Mouse (Mus musculus): ENCODE results near the gene Ranbp3l.
A peak's percentile ranks its signal among the peaks of the same experiment; 100 is the strongest.

Gene Ranbp3l

DNA sequence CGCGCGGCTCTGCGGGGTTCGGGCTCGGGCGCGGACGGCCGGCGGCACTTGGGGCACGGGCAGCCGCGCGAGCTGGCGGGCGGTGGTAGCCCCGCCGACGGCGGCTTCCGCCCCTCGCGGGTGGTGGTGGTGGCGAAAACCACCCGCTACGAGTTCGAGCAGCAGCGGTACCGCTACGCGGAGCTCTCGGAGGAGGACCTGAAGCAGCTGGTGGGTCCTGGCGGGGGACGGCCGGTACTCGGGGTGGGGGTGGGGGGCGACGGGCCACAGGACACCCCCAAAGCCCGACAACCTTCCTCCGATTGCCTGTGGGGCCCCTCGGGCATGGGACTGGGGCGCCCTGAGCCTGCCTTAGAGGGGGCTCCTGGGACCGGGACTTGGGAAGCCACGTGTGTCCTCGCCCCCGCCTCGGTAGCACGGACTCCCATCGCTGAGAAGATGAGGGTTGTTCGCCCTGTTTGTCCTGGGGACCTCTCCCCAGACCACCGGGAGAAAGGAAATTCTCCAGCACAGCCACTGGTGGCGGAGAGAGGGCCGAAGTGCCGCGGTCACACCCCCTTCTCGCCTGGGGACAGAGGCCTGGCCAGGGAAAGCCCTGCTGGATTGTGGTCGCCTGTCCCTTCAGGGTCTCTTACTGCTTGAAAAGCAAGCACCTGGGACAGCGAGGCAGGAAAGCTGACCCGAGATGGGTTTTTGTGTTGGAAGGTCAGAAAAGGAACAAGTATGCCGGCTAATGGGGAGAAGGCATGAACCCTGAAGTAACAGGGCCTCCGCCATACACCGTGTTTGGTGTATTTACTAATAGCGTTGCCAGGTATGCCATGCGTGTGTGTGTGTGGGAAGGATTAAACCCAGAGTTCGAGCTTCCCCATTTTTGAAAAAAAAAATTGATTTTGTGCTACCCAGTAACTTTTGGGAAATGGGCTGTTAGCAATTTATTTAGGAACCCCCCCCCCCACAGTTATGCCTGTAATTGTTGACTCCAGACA lies 104.1 kb downstream of the Ranbp3l start:
- peak in 1 of 2 experiments; percentile 60 for DNase-seq

DNA sequence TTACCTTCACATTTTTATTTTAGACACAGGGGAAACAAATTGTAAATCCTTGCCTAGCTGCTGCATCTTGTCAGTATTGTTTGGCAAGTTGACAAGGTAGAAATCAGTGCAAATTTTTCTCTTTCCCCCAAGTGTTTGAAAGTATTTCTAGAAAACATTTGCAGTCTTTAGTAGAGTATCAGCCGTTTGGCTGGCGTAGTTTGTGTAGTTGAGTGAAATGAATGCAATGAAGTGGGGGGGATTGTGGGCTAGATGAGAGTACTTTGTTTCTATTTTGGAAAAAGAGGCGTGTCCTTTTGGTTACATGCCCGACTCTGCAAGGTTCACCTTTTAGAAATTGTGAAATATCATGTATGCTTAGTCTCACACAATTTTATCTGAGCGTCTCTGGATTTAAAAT lies 104.9 kb downstream of the Ranbp3l start:
- no peak for DNase-seq

DNA sequence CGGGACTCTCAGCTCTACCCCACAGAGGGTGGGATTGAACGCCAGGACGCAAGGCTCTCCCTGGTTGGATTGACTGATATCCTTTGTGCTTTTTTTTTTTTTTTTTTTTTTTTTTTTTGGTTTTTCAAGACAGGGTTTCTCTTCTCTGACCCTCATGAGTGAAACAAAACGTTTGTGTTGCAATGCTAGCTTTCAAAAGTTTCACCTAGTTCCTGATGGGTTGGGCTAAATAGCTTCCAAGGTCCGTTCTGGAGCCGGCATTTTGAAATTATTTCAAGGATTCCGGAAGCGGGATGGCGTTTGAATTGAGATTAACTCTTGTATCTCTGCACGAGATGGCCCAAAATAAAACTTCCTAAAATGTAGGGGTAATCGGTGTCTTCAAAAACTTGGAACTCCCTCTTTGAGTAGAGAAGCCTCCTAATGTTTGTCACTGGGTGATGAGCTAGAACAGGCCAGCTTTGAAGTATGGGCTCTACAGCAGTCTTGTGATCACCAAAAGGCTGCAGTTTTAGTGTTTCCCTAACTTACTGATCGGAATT lies 105.4 kb downstream of the Ranbp3l start:
- no peak for DNase-seq

DNA sequence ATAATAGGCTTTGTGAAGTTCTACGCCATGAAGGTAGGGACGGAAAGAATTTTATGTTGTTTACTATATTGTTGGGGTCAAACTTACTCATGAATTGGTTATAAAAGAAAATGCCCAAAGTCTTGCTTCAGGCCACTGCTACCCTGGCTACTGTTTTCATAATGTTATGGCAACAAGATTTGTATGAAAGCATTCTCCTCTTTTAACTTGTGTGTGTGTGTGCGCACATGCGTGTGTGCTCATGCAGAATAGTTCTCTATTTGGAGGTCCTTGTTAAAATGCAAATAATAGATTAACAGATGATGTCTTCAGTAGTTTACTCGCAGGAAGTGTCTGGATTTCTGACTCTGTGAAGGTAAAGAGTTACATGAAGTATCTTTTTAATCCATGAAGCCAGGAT lies 105.9 kb downstream of the Ranbp3l start:
- DNase-seq, result no peak

DNA sequence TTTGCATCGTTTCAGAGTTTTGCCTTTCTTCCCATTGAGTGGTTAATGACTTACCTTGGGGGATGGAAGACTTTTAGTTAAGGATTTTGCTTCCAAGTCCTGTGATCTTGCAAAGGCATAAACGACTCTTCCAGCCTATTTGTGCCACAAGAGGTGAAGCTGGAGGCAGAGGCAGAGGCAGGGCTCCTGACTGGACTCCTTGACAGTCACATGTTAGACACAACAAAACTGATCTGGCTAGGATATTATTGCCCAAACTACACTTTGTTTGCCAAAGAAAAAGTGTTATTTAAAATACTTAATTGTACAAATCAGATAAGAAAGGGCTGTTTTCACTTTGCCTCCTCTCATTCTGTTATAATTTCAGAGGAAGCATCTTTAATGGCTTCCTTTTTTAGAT lies 106.4 kb downstream of the Ranbp3l start:
- no peak for DNase-seq

DNA sequence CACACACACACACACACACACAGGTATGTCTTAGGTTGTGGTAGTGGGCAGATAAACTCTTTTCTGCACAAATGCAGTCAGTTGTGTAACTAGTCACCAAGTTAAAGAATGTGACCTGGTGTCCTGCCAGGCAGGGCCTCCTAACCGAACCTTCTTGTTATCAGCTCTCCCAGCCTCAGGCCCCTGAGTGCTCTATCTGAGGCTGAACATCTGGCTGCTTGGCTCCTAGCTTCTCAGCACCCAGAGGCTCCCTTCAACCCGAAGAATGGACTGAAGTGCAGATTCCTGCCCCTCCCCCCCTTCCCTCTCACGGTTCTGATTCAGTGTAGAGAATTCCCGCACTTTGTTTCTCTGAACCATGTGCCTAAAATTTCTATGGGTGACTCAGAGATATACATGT lies 106.9 kb downstream of the Ranbp3l start:
- DNase-seq, result no peak

DNA sequence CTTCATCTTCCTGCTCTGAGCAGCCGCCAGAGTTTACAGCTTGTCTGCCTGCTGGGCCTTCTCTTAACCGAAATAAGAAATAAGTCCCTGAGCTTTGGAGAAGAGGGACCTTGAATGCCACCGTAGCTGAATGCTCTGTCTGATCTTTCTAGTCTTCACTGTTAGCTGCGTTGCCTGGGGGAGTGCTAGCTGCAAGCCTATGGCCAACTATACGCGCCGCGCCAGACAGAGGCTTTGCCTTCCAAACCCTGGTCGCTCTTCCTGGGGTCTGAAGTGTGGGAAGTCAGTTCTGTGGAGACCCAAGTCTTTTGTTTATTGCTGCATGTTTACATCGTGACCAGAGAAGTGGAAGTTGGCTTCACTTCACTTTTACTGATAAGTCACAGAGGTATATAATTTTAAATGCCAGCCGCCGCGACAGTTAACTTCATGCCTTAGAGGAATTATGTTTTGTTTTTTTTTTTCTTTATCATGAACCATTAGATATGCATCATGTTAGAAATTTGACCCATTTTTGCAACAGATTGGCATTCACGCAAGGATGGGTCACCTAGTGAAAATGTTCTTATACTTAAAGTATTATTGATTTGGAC lies 108.0 kb downstream of the Ranbp3l start:
- DNase-seq, result no peak

DNA sequence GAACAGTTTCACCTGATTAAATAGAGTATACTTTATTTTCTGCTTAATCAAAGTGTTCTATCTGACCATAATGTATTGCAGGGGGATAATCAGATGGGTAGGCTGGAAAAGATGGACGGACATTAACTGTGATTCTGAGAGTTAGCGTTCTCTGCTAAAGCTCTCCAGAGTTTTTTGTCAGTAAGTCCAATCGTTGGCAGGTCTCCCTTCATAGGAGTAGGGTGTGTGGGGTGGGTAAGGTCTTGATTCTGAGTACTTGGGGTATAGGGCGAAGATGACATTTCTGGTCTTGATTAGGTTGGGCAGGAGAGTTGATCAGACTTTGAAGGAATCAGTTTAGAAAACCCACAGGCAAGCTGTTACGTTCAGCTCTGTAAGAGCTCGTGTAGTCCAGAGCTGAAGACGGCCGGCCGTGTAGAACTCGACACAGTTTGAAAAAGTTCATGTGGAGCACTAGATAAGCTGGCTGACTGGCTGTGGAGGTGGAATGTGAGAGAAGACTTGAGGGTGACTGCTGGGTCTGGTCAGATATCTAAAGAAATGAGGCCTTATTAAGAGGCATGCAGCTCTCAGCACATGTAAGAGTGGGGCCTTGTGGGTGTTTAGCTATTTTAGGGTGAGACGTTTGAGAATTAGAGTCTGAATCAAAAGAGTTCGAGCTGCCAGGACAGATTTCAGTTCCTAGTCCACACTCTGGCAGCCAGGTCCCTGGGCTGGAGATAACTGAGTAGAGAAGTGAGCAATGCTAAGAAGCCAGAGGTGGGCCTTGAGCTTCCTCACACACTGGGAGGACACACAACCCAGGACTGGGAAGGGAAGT lies 110.9 kb downstream of the Ranbp3l start:
- no peak for DNase-seq

DNA sequence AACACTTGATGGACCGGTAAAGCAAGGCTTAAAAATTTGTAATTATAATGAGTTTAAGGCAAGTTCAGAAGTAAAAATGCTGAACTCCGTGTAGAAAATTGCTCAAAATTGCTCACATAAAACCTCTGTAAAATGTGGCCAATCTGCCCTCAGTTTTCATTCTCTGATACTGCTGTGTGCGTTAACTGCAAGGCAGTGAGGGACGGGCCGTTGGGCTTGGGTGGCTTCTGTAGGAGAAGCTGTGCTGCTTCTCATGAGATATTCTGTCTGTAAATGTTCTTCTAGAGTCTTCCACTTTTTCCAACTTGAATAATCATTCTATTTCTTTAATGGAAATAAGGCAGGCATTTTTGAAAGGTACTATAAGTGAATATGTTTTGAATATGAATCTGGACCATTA lies 111.9 kb downstream of the Ranbp3l start:
- no peak for DNase-seq

DNA sequence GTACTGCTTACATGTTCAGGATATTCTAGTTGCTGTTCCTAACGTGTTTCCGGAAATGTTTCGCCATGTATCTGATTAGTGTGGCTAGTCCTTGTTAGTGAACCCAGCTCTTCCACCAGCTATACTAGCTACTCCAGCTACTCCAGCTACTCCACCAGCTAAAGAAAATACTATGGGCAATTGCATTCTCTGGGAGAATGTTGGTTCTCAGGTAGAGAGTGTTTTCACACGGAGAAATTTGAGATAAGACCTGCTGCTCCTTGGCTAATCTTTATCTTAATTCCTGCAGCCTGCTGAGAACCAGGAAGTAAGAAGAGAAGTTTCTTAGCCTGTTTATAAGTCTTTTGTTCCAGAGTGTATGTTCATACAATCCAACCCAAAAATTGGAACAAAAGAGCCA lies 112.5 kb downstream of the Ranbp3l start:
- DNase-seq, result no peak

DNA sequence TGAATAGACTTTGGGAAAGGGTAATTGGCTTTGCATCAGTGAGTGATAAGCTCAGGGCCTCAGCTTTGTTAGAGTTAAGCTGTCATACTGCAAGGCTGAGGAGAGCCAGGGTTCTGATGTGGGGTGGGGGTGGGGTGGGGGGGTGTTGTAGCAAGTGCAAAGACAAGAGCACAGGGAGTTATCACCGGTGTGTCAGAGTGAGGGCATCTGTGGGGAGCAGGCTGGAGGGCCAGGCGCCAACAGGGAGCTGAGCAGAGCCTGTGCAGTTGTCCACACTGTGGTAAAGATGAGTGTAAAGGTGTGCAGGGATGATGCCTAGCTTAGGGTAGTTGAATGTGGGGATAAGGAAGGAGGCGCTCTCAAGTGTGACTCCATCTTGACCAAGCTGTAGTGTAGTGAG lies 113.5 kb downstream of the Ranbp3l start:
- DNase-seq, result no peak

DNA sequence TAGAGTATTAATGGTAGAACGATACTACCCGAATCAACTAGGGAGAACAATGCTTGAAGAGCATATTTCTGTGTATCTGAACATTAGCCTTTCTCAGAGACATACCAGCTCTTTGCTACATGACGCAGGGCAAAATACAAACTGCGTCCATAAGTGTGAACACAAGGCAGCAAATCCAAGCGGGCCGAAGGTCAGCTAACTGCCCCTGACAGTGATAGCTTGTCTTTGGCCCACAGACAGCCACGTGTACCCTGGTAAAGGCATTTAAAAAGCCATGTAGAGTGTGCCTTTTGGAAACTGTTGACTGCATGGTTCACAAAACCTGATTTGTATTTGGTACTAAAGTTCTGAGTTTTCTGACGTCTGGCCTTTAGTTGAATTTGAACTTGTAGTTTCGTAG lies 115.0 kb downstream of the Ranbp3l start:
- no peak for DNase-seq

DNA sequence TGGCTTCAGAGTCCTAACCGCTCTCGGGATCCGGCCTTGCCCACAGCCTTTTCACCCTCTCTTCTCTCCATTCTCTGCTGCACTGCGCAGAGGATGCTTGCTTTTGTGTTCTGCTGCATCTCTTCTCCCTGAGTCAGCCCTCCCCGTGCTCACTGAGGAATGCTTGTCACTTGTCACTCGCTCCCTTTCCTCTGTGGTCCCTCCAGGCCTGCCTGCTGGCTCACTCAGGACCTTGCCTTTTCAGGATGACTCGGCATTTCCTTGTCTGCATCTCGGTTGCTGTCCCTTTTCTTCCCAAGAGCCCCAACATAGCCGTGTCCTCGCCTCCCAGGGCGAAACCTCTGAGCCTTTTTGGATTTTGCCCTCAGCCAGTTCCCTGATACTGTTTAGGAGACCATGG lies 119.1 kb downstream of the Ranbp3l start:
- DNase-seq, result no peak

DNA sequence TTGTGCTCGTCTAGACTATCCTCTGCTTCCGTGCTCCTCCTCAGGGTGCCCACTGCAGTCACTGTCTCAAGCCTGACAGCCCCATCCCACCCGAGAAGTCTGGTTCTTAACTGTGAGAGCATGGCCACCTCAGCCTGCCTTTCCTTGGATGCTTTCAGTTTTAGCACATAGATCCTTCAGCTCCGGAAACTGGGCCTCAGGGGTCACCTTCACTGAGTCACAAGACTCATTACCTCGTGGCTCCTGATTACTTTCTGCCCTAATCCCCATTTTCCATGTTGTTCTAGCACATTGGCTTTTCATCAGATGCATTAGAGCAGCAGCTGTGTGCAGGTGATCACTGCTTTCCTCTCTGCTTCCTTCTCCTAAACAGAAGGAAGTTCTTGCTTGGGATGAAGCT lies 119.7 kb downstream of the Ranbp3l start:
- no peak for DNase-seq

DNA sequence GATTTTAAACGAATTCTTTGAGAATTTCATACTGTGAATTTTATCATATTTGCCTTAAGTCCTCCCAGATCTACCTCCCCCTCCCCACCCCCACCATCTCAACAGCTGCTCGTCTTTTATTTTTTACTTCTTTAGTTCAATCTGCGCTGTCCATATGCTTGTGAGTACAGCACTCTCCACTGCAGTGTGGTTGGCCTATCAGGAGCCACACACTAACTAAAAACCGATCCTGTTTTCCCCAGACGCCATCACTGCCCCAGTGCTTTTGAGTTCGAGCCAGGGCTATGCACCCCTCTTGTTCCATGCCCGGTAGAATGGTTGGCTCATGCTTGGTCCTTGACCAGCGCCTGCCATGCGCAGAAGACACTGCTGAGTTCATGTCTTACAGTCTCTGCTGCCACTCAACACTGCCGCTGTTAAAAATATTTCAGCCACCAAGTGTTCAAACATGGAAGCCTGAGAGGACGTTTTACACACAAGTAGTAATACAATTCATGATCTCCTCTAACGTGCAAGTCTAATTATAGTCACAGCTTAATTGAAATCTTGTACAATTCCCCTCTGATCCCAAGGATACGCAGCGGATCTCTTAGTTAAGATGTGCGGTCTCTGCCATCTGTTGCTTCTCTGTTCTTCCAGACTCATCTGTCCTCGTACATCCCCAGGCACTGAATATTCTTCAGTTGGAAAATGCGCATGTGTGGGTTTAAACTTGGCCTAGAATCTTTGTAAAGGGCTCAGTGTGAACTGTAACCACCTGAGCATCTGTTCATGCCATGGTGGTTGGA lies 120.3 kb downstream of the Ranbp3l start:
- DNase-seq, result no peak

DNA sequence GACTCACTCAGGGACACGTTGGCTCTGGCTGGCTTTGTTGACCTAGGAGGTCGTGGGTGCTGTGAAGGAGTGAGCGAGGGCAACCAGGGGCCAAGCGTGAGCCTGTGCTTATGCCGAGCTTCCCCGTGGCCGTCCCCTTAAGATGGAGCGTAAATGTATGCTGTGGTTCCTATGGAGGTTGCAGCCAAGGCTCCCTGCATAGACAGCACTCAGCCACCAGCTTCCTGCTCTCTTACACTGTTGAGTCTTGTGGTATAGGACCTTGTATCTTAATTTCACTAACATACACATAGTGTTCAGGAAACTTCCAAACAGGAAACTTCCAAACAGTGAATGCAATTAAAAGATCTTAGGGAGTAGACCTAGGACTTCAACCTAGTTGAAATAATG lies 120.9 kb downstream of the Ranbp3l start:
- DNase-seq, result no peak

DNA sequence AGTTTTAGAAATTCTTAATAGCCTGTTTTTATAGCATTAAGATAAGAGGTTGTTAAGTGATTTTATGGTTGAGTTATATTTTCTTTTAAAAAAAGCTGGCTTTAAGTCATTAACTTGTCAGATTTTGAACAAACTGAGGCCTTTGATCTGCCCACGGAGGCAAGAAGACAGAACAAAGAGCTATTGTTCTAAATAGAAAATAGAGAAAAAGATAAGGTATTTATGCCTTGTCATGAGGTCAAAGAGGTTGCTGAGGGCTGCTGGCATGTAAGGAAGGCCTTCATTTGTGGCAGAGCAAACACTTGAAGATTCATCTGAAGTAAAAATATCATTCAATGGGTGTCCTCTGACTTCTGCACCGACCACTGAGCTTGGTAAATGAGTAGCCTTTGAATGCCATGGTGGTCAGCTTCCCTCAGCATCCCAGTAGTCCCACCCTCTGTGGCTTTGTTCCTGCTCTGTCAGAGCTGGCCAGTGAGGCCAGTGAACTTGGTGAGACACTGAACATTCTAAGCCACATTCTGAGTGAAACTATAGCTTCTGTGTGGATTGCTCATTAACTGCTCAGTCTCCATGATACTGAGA lies 121.5 kb downstream of the Ranbp3l start:
- DNase-seq, result no peak

DNA sequence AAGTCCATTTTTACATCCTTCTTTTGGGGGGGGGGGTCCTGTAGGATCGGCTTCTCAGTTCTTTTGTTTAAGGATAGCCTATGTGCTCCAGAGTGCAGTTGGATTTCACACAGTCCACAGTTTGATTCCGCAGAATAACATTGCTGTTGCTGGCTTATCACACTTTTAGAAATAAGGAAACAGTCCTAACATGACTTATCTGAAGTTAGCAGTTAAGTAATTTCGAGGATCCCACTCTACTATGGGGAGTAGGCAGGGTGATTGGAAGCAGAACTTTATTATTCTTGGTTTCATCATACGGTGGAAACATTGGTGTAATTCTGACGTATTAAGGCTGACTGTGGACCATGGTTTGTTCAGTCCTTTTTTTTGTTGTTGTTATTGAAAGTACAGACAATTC lies 122.9 kb downstream of the Ranbp3l start:
- no peak for DNase-seq

DNA sequence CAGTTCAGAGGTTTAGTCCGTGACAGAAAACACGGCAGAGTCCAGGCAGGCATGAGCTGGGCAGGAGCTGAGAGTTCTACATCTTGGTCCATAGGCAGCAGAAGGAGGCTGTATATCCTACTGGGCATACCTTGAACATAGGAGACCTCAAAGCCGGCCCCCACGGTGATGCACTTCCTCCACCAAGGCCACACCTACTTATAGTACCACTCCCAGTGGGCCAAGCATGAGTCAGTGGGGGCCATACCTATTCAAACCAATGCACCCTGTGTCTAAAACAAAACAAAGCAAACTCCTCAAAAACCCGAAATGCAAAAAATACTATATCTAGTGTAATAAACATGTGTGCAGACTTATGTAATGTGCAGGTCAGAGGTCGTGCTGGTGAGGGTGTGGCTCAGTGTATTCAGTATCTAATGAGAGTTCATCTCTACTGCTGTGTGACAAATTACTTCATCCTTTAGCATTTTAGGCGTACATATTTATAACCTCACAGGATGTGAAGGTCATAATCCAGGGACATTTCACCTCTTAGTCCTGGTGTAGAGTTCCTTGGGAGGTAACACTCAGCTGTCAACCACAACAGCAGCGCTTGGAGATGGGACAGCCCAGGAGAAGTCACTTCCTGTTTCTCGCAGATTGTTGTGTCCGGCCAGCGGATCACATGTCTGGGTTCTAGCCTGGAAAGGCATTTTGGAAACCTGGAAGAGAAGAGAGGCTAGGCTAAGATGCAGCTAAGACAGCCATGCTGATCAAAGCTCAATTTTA lies 126.0 kb downstream of the Ranbp3l start:
- DNase-seq, result no peak

DNA sequence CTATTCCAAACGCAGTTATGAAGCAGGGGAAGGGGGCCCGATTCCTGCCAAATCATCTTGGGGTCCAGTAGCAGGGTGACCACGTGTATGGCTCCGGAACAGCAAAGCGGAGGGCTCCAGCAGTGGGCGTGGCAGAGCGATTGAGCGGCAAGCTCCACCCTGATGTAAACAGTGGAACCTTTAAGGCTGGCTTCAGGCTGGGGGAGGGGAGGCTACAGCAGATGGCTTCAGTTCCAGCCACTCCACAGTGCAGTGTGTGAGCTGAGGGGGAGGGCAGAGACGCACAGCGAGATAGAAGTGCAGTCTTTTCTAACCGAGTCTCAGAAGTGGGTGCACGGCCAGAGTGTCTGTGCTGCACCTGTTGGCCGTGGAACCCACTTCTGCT lies 126.6 kb downstream of the Ranbp3l start:
- peak; percentile 51 to 69 for DNase-seq

DNA sequence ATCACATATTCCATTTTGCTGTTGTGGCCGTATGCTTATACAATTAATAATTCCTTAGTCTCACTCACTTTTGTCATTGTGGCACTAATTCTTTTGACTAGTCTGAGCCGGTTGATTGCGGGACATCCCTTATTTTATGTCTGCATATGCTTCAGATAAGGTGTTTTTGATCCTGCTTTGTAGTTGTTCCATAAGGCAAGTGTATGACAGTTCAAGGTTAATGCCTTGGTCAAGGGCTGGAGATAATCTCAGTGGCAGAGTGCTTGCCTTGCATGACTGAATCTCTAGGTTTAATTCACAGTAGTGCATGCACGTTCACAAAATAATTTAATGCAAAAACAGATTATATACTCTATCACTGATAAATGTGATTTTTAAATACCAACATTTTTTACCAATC lies 129.1 kb downstream of the Ranbp3l start:
- no peak for DNase-seq
